Mouse (Mus musculus): ENCODE measurements at regions not wholly inside any gene's neighbourhood (a gene's known extent, or its start where the extent isn't known, plus 50 kb on each side); places are given as distances from the start of the nearest gene placed in this dataset.

- Histone ChIP-seq H3K9me3 (replicated peaks; ENCODE audit: insufficient read depth, low read length) (no peaks in the 10 kb centered on the region), H3K79me2 (ENCODE audit: control insufficient read depth, insufficient read depth, low read length, poor library complexity) (no peaks in the 10 kb centered on the region), H3K4me1 (ENCODE audit: control insufficient read depth in 1 of 2, insufficient read depth in 2 of 2, low read length in 2 of 2) (no peaks in the 10 kb centered on the region), H3K9ac (ENCODE audit: control insufficient read depth, low read depth, low read length, poor library complexity, severe bottlenecking) (no peak overlapping the region), H3K27ac (ENCODE audit: control insufficient read depth, low read depth, low read length) (no peak overlapping the region), H3K27me3 (ENCODE audit: control insufficient read depth in 1 of 2, insufficient read depth in 2 of 2, low read length in 2 of 2) (no peaks in the 10 kb centered on the region; a peak in 1 of 4 replicates), H3K4me3 (ENCODE audit: control insufficient read depth in 1 of 2, insufficient read depth in 1 of 2, low read depth in 2 of 2, low read length in 2 of 2) (no peak overlapping the region), H3K36me3 (ENCODE audit: control insufficient read depth in 1 of 2, insufficient read depth in 2 of 2, low read length in 2 of 2) (no peaks in the 10 kb centered on the region)
- DNase-seq (ENCODE audit: low read depth, low spot score), result no peak
- no peak for TF ChIP-seq RAD21 (IDR thresholded peaks at IDR 0.05; ENCODE audit: low read depth, low read length)
- no peak for TF ChIP-seq MEF2A (IDR thresholded peaks at IDR 0.05; ENCODE audit: extremely low read depth, insufficient replicate concordance, low read depth, low read length, poor library complexity, severe bottlenecking)
- no peak for TF ChIP-seq BHLHE40 (IDR thresholded peaks at IDR 0.05; ENCODE audit: borderline replicate concordance, low read depth, low read length)
- TF ChIP-seq USF1 (IDR thresholded peaks at IDR 0.05; ENCODE audit: low read depth, low read length), result no peak
- TF ChIP-seq NELFE (IDR thresholded peaks at IDR 0.05; ENCODE audit: low read depth, low read length), result no peak
- no peak for TF ChIP-seq RCOR1 (IDR thresholded peaks at IDR 0.05; ENCODE audit: low read depth, low read length)
- no peak for TF ChIP-seq MYC (IDR thresholded peaks at IDR 0.05; ENCODE audit: low read depth, low read length)
- TF ChIP-seq E2F4 (IDR thresholded peaks at IDR 0.05; ENCODE audit: borderline replicate concordance, low read depth, low read length), result no peak
- no peak for TF ChIP-seq CTCF (IDR thresholded peaks at IDR 0.05 in 2 of 3, conservative IDR thresholded peaks at IDR 0.05 in 1 of 3; ENCODE audit: control insufficient read depth in 1 of 3, insufficient read depth in 1 of 3, low read depth in 2 of 3, low read length in 3 of 3, poor library complexity in 1 of 3, severe bottlenecking in 1 of 3)
- no peak for TF ChIP-seq KAT2A (conservative IDR thresholded peaks at IDR 0.05; ENCODE audit: low read depth, low read length)
- TF ChIP-seq HCFC1 (IDR thresholded peaks at IDR 0.05; ENCODE audit: low read depth, low read length), result no peak
- no peak for TF ChIP-seq GATA1 (IDR thresholded peaks at IDR 0.05; ENCODE audit: low read depth, low read length)
- no peak for TF ChIP-seq ZNF384 (IDR thresholded peaks at IDR 0.05; ENCODE audit: low read depth, low read length)
Measured at GRCm38 (mm10) chr14:25325887-25326286, 133.1 kb upstream of the Zmiz1 start.

GRCm38 (mm10) chr14:25328230-25328629, 130.8 kb upstream of the Zmiz1 start:
- TF ChIP-seq ZMIZ1 (IDR thresholded peaks at IDR 0.05; ENCODE audit: low read depth, low read length), result no peak
- TF ChIP-seq E2F4 (IDR thresholded peaks at IDR 0.05; ENCODE audit: borderline replicate concordance, low read depth, low read length), result no peak
- TF ChIP-seq RAD21 (IDR thresholded peaks at IDR 0.05; ENCODE audit: low read depth, low read length), result no peak
- no peak for TF ChIP-seq TCF12 (IDR thresholded peaks at IDR 0.05; ENCODE audit: low read depth, low read length)
- no peak for TF ChIP-seq NRF1 (IDR thresholded peaks at IDR 0.05; ENCODE audit: insufficient read depth, low read depth, low read length, poor library complexity, severe bottlenecking)
- no peak for TF ChIP-seq UBTF (IDR thresholded peaks at IDR 0.05; ENCODE audit: borderline replicate concordance, insufficient read depth, low read depth, low read length)
- TF ChIP-seq ZNF384 (IDR thresholded peaks at IDR 0.05; ENCODE audit: low read depth, low read length), result no peak
- no peak for TF ChIP-seq JUND (IDR thresholded peaks at IDR 0.05; ENCODE audit: low read depth, low read length)
- no peak for TF ChIP-seq POLR2AphosphoS5 (IDR thresholded peaks at IDR 0.05; ENCODE audit: borderline replicate concordance, low read depth, low read length)
- no peak for TF ChIP-seq KAT2A (conservative IDR thresholded peaks at IDR 0.05; ENCODE audit: low read depth, low read length)
- TF ChIP-seq ZKSCAN1 (IDR thresholded peaks at IDR 0.05; ENCODE audit: low read depth, low read length), result no peak
- TF ChIP-seq USF1 (IDR thresholded peaks at IDR 0.05; ENCODE audit: low read depth, low read length), result no peak
- Histone ChIP-seq H3K4me3 (ENCODE audit: control insufficient read depth in 1 of 2, insufficient read depth in 1 of 2, low read depth in 2 of 2, low read length in 2 of 2) (no peak overlapping the region), H3K79me2 (ENCODE audit: control insufficient read depth, insufficient read depth, low read length, poor library complexity) (no peaks in the 10 kb centered on the region), H3K9ac (ENCODE audit: control insufficient read depth, low read depth, low read length, poor library complexity, severe bottlenecking) (no peak overlapping the region), H3K27ac (ENCODE audit: control insufficient read depth, low read depth, low read length) (no peak overlapping the region), H3K36me3 (ENCODE audit: control insufficient read depth in 1 of 2, insufficient read depth in 2 of 2, low read length in 2 of 2) (no peaks in the 10 kb centered on the region), H3K9me3 (replicated peaks; ENCODE audit: insufficient read depth, low read length) (no peaks in the 10 kb centered on the region), H3K27me3 (ENCODE audit: control insufficient read depth in 1 of 2, insufficient read depth in 2 of 2, low read length in 2 of 2) (no peaks in the 10 kb centered on the region; a peak in 1 of 4 replicates), H3K4me1 (ENCODE audit: control insufficient read depth in 1 of 2, insufficient read depth in 2 of 2, low read length in 2 of 2) (no peaks in the 10 kb centered on the region)
- no peak for DNase-seq (ENCODE audit: low read depth, low spot score)
